Mouse (Mus musculus): ENCODE data around the gene Nt5dc1.

DNA sequence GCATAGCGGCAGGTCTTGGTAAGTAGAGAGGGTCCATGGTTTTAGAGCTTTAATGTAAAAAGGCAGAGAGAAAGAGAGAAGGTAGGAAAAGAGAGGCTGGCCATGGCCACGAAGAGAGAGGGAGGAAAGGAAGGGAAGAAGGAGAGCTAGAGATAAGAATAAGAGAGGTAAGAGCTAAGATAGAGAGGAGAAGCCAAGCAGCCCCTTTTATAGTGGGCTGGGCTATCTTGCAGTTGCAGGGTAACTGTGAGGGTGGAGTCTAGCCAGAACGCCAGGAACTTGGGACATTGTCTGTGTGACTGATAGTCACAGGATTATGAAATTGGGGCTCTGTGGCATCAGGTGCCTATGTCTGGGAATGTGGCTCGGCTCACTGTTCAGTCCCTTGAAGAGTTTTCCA is 179.8 kb downstream of the Nt5dc1 start:
- TF ChIP-seq POLR2A (IDR thresholded peaks at IDR 0.05; ENCODE audit: borderline replicate concordance, extremely low read depth, insufficient read depth, insufficient read length, poor library complexity, severe bottlenecking) (no peak), CTCF (IDR thresholded peaks at IDR 0.05; ENCODE audit: borderline replicate concordance, extremely low read depth, insufficient read depth, insufficient read length) (no peak)

All from brain, embryonic 14.5 days (tissue).